Mouse (Mus musculus): ENCODE data around the gene Bag3.

Bag3 gene

DNA sequence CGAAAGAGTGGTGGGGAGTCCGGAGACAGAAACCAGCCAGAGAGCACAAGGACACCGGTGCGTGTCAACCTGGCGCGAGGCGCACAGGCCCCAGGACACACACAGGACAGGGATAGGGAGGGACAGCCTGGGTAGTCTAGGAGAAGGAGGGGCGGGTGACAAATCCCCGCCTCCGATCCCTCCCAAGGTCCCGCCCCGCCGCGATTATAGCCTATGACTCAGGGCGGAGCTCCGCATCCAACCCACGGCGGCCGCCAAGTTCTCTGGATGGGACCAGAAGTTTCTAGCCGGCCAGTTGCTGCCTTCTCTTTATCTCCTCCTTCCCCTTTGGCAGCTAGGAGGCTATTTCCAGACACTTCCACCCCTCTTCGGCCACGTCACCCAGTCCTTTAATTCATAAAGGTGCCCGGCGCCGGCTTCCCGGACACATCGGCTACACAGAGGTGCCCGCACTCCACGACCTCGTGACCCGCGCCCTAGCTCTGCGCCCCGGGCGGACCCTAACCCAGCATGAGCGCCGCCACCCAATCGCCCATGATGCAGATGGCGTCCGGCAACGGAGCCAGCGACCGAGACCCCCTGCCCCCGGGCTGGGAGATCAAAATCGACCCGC is at the start of gene Bag3:
Gene Bag3, plus strand, starts transcription at position 268 of the 613 bp plus-strand sequence.
- peak; percentile 95 for DNase-seq (ENCODE audit: low read depth)

- DNase-seq (ENCODE audit: low read depth): peak; percentile 65
These were observed 49.1 kb upstream of the Bag3 start for GRCm38 (mm10) chr7:128474322-128474721.

GRCm38 (mm10) chr7:128488986-128489385 is 34.4 kb upstream of the Bag3 start:
- no peak for DNase-seq (ENCODE audit: low read depth)

- peak; percentile 30 for DNase-seq (ENCODE audit: low read depth)
These were observed 28.9 kb upstream of the Bag3 start for GRCm38 (mm10) chr7:128494546-128494945.

DNA sequence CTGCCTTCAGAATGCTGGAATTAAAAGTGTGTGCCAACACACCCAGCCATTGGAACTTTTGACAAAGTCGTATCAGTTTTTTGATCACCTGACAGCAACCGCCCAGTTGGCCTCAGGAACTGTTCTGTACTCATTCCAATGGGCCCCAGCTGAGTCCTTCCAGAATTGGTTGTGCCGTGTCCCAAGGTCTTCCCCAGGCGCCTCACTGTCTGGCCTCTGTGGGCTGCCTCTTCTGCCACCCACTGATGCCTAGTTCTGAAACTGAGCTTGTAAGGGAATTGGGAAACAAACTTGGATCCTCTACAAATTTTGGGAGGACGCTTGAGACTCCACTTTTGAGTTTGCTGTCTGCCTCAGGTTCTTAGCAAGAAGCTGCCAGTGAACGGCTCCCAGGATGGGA is 23.6 kb upstream of the Bag3 start:
- no peak for DNase-seq (ENCODE audit: low read depth)

GRCm38 (mm10) chr7:128504091-128504490 is 19.3 kb upstream of the Bag3 start:
- no peak for DNase-seq (ENCODE audit: low read depth)

GRCm38 (mm10) chr7:128511936-128512335 is 11.5 kb upstream of the Bag3 start:
- no peak for DNase-seq (ENCODE audit: low read depth)

DNA sequence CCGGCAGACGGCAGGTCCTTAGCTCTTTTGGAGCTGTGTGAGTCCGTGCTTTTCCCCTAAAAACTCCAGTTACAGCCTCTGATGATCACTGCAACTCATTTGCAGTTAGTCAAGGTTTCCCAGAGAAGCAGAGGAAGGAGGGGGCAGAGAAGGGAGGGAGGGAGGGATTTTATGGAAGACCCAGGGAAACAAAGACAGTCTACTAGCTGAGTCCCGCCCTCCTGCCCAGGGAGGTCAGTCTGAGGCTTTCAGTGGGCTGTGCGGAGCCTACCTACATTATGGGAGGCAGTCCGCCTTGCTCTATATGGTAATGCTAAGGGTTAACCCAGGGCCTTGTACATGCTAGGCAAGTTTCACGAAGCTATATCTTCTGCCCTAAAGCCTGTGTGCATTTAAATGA is 9.9 kb upstream of the Bag3 start:
- no peak for DNase-seq (ENCODE audit: low read depth)

DNA sequence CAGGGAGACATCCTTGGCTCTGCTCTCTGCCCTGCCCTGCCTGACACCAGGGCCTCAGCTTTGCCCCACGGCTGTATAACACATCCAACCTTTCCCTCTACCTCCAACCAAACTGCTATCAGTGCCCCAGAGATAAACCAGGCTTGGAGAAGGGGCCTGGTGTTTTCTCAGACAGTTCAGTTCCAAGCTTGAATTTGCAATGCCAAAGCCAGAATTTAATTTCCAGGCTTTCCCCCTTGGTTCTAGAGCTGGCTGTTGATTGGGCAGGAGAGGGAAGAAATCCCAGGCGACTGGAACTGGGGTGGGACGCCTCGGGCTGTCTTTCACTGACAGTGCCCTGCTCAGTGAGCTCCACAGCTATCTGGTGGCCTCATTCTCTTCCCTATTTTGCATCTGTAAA is 9.1 kb upstream of the Bag3 start:
- DNase-seq (ENCODE audit: low read depth): no peak

- DNase-seq (ENCODE audit: low read depth): no peak
These were observed 7.1 kb upstream of the Bag3 start for GRCm38 (mm10) chr7:128516346-128516745.

GRCm38 (mm10) chr7:128519316-128520050 is 3.9 kb upstream of the Bag3 start:
- no peak for DNase-seq (ENCODE audit: low read depth)

- peak; percentile 79 for DNase-seq (ENCODE audit: low read depth)
These were observed 656 bp downstream of the Bag3 start for GRCm38 (mm10) chr7:128523962-128524581.

DNA sequence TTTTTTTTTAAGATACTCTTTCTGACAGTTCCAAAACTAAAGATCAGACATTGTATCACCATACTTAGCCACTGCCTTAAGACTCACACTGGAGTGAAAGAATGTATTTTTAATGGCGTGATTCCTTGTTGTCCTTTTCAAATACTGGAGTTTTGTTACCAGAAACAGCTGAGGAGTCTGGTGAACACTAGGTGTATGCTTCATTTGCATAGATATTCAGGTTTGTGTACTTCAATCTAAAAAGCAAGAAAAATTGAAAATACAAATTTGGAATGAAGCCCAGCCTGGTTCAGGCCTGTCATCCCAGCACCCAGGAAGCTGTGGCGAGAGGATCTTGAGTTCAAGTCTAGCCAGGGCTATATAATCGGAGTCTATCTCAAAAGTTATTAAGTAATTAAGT is 1.2 kb downstream of the Bag3 start:
- no peak for DNase-seq (ENCODE audit: low read depth)

GRCm38 (mm10) chr7:128526611-128527010 is 3.2 kb downstream of the Bag3 start:
- DNase-seq (ENCODE audit: low read depth): peak; percentile 29

DNA sequence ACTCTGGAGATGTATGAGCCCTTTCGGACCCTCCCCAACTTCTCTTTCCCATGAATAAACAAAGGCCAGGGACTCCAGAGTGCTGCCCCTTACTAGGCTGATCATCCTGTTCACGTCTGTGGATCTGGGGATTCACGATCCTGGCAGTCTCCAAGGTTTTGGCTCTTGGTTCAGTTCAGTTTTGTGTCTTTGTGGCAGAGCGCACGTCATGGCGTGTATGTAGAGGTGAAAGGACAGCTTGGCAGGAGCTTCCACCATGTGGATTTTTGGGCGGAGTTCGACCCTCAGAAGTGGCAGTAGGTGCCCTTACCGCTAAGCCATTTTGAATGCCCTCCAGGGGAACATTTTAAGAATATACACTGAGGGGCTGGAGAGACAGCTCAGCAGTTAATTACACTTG is 5.2 kb downstream of the Bag3 start:
- no peak for DNase-seq (ENCODE audit: low read depth)

DNA sequence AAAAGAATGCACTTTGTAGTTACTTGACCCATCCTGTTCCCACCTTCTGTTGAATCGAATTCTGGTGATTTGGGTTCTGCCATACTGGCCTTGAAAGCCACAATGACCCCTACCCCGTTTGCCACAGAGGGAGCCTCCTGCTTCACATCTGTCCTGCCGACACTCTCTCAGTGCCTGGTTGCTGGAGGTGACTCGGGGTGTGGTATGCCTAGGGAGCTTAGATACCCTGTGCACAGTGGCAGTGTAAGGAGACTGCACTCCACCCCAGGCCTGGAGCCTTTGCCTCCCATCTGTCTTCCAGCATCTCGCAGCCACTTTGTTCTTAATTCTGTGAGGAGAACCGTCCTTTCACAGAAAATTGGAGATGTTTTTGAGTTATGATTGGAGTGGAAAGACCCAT is 5.7 kb downstream of the Bag3 start:
- no peak for DNase-seq (ENCODE audit: low read depth)

- peak; percentile 51 for DNase-seq (ENCODE audit: low read depth)
These were observed 6.2 kb downstream of the Bag3 start for GRCm38 (mm10) chr7:128529574-128530051.

- no peak for DNase-seq (ENCODE audit: low read depth)
These were observed 7.6 kb downstream of the Bag3 start for GRCm38 (mm10) chr7:128531031-128531430.

DNA sequence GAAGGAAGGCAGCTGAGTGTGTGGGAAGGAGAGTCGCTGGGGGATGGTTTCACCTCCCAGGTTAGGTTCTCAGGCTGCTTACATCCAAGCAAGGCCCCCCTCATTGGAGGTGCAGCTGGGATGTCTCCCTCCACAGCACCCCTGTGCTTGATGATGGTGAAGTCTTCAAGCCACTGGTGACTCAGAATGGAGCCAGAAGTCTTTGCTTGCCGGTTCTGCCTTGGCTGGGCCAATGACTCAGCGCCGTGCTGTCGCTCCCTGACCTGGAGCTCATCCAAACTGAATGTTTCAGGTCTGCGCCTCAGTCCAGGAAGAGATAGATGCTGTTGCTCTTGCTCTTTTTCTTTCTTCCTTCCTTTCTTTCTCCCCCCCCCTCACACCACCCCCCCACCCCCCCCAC is 8.5 kb downstream of the Bag3 start:
- peak; percentile 88 for DNase-seq (ENCODE audit: low read depth)

DNA sequence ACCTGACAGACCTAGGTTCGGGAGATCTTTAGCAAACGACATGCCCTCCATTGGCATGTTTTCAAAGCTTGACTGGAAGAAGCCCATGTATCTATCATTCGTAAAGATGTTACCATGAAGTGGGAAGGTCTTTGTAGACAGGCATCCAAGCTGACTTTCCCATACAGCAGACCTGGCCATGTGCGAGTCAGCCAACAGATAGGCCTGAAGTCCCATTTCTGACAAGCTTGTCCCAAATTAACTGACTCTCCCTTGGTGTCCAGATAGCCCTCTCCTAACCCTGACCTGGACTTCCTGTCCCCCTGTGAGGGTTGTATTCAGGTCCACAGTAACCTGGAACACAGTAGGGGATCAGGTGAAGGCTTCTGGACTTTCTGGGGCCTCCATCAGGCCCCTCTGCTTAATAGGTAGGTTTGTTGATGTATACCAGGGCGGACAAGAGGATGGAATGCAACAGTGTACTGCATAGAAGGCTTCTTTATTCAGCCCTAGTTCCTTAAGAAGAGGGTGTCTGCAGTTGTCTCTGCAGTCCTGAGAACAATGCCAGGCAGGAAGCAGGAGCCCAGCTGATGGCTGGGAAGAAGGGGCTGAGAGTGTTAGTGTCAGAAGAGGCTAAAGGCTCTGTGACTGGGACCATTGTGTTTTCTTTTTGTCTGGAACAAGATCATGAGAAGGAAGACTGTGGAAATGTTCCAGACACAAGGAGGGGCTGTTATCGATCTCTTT is 9.2 kb downstream of the Bag3 start:
- DNase-seq (ENCODE audit: low read depth): no peak

DNA sequence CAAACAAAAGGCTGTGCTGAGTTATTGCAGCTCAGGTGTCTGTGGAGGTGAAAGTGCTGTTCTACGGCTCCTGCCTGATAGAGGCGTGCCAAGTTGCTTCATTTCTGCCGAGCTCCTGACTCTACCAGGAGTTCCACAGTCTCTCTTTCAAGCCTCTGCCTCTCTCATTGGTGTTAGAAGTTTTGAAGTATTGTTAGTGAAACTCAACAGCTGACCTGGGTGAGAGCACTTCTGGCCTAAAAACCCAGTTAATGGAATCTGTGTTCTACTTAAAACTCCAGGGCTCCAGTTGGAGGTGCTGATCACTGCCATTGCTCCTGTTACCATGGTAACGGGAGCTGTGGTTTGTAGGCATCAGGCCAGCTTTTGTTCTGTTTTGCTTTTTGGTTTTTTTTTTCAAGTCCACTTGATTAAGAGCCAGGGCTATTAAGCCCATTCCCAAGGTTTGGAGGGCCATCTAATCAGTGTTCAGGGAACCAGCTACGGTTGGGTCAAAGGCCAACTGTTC is 11.6 kb downstream of the Bag3 start:
- no peak for DNase-seq (ENCODE audit: low read depth)

DNA sequence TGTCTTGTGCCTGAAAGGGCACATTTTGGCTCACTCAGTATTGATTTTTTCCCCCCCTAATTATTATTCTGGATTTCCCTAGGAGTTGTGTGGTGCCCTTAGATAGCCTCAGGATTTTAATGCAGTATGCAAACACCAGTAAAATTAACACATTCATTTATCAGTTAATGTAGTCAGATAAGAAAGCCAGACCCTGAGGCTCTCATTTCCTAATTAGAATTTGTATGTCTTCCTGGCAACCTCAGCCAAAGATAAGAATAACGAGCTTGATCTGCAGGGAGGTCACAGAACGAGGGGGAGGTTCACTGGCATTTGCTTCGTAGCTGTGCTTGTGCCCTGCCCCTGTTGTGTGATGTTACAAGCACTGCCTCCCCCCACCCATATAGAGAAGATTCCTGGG is 12.7 kb downstream of the Bag3 start:
- no peak for DNase-seq (ENCODE audit: low read depth)

All from 416B (cell line).